ENCODE assay signal across 19 mouse cellular contexts in the genomic region with DNA sequence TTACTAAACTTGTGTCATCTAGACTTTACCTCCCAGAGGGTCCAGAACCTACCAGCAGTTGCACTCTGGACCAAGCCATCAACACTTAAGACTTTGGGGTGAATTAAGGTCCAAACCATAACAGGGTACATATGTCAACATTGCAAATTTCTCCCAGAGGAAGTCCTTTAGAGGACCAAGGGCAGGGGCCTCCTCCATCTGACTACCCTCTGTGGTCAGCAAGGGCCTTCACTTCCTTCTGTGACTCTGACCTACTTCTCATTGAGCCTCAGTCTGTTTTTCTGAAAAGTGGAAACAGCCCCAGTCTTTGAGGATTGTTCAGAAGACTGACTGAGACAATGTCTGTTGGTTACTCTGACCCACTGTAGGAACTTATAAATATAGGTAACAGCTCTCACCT.
DNase-seq lines count a peak whose midpoint lies in the region; ATAC-seq and TF ChIP-seq lines count a peak whose summit lies in the region.
"Had no signal": no experiment of that assay in that cellular context is flagged by ENCODE, and none has a peak within 500 bp of the region (broad histone marks: within the 10 kb centered on the region; RNA-seq: fewer than 3 reads in every experiment).

No protein-coding gene starts in this region.

- ATAC-seq in monocyte, adult 5-6 weeks (replicated peaks; ENCODE audit: insufficient number of reproducible peaks, low FRiP score, low TSS enrichment, poor library complexity, severe bottlenecking) = peak; percentile 92
- ATAC-seq: forebrain, embryonic 13.5 days; forebrain, postnatal 0 days had no signal

- peaks cover 85% of the 10 kb centered on the region for H3K79me2 ChIP-seq in macrophage (ENCODE audit: inconsistent target)

- no peak for TF ChIP-seq CTCF in bone marrow macrophage, adult 2 months (IDR thresholded peaks at IDR 0.05; ENCODE audit: low read depth, low read length)

- peaks cover 27% of the 10 kb centered on the region for H3K36me3 ChIP-seq in macrophage (ENCODE audit: inconsistent target)
- H3K36me3 ChIP-seq: embryonic facial prominence, embryonic 10.5 days had no signal

- TF ChIP-seq POLR2A in bone marrow macrophage, adult 2 months (IDR thresholded peaks at IDR 0.05; ENCODE audit: borderline replicate concordance, low read depth, low read length) = no peak

- peak overlapping the region; percentile 20; the same call in 1 of the 2 replicates for H3K27ac ChIP-seq in bone marrow macrophage, adult 2 months (ENCODE audit: insufficient read depth, low read depth, low read length)
- peak overlapping the region; percentile 31; the same call in 1 of the 2 replicates for H3K27ac ChIP-seq in macrophage
- H3K27ac ChIP-seq: embryonic facial prominence, embryonic 10.5 days; forebrain, embryonic 13.5 days; gastrocnemius, adult 2 months; heart, embryonic 13.5 days; hindbrain, embryonic 14.5 days had no signal

- peak; percentile 51 for DNase-seq in 416B (ENCODE audit: low read depth)
- DNase-seq in spleen, adult 12 weeks (ENCODE audit: low spot score) = no peak
- no peak for DNase-seq in natural killer cell, adult 2 months (ENCODE audit: low spot score in 2 of 2)
- DNase-seq: adrenal gland, postnatal 10 days; cerebellum, adult 11-12 months; cerebellum, adult 9-11 months; cerebellum, postnatal 36 days; forebrain, postnatal 0 days; gastrocnemius, adult 2 months; gastrocnemius, postnatal 25 days; heart, adult 11 months; heart, postnatal 4 days had no signal

- no peak overlapping the region for H3K4me3 ChIP-seq in bone marrow macrophage, adult 2 months (ENCODE audit: insufficient read depth, low read length)
- H3K4me3 ChIP-seq in macrophage (ENCODE audit: inconsistent target) = no peak overlapping the region
- H3K4me3 ChIP-seq: embryonic facial prominence, embryonic 10.5 days; forebrain, embryonic 13.5 days; gastrocnemius, adult 2 months; heart, embryonic 13.5 days had no signal

- H3K4me1 ChIP-seq in bone marrow macrophage, adult 2 months (ENCODE audit: control insufficient read depth, insufficient read depth, low read length) = peaks cover 27% of the 10 kb centered on the region
- H3K4me1 ChIP-seq: embryonic facial prominence, embryonic 10.5 days; forebrain, embryonic 13.5 days; heart, embryonic 13.5 days had no signal
